Mouse (Mus musculus) CH12F3 (cell line): ENCODE data around the gene Vsx2.

Experiments used
- in situ Hi-C: fragments of 300-500 bp; cut with MboI; formaldehyde crosslinking; loops from 2 replicates; pipeline ENCODE4 v1.14.3; 2020; ENCODE audit warnings: low sequenced_read_pairs

Gene Vsx2

DNA sequence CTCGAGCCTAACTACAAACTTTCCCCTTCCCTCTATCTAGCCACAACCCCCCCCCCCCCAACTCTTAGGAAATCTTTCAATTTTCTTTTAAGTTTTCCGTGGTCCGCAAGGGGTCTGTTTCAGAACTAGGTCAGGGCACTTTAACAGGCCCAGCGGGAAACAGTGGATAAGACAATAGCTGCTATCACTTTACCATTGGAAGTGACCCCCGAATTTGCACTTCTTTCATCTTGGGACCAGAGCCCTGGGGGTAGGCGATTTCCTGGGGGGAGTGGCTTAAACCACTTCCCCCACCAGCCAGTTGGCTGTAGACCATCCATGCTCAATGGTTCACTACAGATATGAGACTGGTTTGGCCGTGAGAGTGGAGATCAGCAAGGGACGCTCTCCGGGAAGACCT, 71.1 kb downstream of the Vsx2 start, which contains the start of gene Vrtn:
TSS of gene Vrtn (plus strand) at position 366 of the 400 bp plus-strand sequence.
- in situ Hi-C loops = no loop called here
